Mouse (Mus musculus): Measurements from ENCODE around the gene Wdr45b.

DNA sequence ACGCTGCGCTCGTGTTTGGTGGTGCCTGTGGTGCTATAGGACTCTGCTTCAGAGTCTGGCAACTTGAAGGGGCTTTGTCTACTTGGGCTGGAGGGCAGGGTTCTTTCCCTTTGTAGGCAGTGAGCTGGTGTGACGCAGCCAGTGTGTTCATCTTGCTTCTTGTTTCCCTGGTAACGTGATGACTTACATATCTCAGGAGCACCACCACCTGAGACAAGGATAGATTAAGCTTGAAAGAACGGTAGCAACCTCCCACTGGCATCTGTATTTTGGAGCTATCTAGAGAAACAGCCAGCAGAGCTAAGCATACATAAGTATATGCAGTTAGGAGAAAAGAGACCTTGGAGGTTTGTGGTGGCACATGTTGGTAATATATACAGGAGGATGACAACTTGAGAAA, 48.9 kb downstream of the Wdr45b start:
- no peak for TF ChIP-seq CTCF (IDR thresholded peaks at IDR 0.05; ENCODE audit: borderline replicate concordance, extremely low read depth, insufficient read depth, insufficient read length)
- TF ChIP-seq POLR2A (IDR thresholded peaks at IDR 0.05; ENCODE audit: borderline replicate concordance, extremely low read depth, insufficient read depth, insufficient read length, poor library complexity, severe bottlenecking), result no peak

All from brain, embryonic 14.5 days (tissue).